Mouse (Mus musculus) B cell, adult (primary cell): ENCODE data around the gene Hspa1a. TPM values are rescaled to one million over a fixed set of nuclear protein-coding genes. Genes with fewer than 3 reads are reported as not detected.

Experiments
- total RNA-seq: library from RNA; stranded (reverse); gene quantifications from 4 replicates; pipeline ENCODE4 v1.2.4, GENCODE M21; 2023; ENCODE audit not compliant: inconsistent age

The Hspa1a gene
- 10.4 to 29.3 TPM (median 20.1 TPM) in 4 replicates for total RNA-seq

GRCm38 (mm10) chr17:34972069-34972749, at the start of gene Hspa1a, which contains the start of gene Hspa1l:
Gene Hspa1a, minus strand, starts transcription at chr17:34972156.
Gene Hspa1l, plus strand, starts transcription at chr17:34972703.

GRCm38 (mm10) chr17:35016376-35016775, 44.4 kb upstream of the Hspa1a start, which contains the start of gene Vwa7:
Gene Vwa7, plus strand, starts transcription at chr17:35016579.

DNA sequence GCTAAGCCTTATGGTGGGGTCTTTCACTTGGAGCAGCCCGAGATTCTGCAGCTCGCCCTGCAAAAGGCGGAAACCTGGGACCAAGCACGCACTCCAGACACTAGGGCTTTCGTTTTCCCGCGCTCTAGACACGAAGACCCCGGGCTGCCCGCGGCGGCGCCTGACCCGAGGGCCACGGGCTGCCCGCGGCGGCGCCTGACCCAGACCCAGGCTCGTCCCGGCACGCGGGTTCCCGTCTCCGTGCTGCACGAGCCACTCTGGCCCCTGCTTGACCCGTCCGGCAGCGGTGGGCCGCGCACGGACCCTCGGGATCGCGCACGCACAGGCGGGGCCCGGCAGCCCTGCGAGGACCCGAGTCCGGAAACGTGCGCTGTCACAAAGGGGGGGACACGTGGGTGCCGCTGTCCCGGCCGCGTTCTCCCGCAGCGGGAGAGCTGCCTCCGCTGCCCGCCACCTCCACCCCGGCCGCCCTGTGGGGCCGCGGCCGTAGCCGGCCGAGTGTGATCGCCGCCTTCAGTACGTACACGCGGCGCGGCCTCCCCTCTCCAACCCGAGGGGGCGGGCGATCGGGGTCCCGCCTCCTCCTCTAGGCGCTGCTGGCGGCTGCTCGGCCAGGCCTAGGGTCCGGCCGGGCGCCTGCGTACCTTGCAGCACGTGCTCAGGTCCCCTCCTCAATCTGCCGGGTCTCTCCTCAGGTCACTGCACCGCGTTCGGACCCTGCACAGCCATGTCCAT, 28.9 kb upstream of the Hspa1a start, which contains the start of gene Vars:
Gene Vars, plus strand, starts transcription at position 271 of the 735 bp plus-strand sequence.

GRCm38 (mm10) chr17:34981690-34982180, 9.8 kb upstream of the Hspa1a start, which contains the start of gene Lsm2:
Gene Lsm2, plus strand, starts transcription at chr17:34981862.

DNA sequence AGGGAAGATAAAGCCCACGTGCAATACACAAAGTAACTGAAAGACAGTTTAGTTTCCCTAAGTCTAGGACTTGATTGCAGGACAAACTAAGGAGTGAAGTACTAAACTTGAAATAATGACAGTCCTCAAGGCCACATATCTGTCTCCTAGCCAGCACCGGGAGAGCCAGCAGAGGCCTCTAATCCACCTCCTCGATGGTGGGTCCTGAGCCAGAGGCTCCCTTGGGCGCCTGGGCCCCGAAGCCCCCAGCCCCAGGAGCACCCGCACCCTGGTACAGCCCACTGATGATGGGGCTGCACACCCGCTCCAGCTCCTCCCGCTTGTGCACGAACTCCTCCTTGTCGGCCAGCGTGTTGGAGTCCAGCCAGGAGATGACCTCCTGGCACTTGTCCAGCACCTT, 2.1 kb downstream of the Hspa1a start, which contains the start of gene Gm20481:
Gene Gm20481, plus strand, starts transcription at position 91 of the 400 bp plus-strand sequence.

DNA sequence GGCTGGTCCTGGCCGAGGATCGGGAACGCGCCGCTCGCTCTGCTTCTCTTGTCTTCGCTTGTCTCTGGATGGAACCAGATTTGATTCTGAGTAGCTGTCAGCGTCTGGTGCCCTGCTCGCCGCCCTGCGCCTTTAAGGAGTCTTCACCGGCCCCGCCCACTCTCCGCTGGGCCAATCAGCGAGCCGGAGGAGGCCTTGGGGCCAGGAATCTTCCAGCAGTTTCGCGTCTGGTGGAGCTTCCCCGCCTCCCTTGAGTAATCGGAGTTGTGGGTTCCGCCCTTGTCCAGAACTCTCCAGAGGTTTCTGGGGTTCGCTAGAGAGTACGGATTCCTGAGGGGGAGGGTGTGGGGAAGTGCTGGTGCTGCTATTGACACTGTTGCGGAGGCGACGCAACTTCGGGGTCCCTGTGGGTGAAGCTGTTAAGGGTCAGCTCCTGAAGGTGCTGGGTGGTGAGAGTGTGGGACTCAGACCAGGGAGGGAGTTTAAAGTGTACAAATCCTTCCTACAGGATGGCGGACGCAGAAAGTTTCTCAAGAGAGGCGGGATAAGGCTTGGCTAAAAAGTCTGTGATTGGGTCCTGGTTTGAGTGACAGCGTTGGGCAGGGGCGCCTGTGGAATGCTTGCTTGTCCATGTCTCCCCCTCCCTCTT, 12.7 kb downstream of the Hspa1a start, which contains the start of gene Hspa1b:
Gene Hspa1b, minus strand, starts transcription at position 109 of the 649 bp plus-strand sequence.

DNA sequence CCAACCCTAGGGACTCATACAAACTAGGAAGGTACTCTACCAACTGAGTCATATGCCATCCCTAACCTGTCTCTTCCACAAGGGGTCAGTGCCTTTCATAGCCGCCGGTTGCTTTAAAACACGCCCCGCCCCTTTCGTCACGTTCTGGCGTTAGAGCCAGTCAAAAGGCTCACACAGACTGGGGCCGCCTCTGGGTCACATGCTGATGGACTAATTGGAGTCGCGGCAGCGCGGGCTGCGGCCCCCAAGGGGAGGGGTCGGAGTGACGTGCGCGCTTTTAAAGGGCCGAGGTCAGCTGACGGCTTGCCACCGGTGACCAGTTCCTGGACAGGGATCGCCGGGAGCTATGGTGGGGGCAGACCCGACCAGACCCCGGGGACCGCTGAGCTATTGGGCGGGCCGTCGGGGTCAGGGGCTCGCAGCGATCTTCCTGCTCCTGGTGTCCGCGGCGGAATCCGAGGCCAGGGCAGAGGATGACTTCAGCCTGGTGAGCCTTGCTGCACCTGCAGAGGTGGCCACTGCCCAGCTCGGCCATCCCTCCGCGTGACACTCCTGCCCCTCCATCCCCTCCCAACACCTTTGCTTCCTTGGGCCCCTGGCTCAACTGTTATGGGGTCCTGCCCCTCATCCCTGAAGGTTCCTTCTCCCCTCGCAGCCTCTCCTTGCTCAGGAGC, 40.8 kb downstream of the Hspa1a start, which contains the start of gene Neu1:
Gene Neu1, plus strand, starts transcription at position 193 of the 674 bp plus-strand sequence.

Other genes with a start within 250 kb of the Hspa1a start
- gene C4b, start 228.3 kb downstream of the Hspa1a start, total RNA-seq, result 1.8 to 3.2 TPM (median 2.4 TPM) in 4 replicates
- gene Cyp21a1, start 167.6 kb downstream of the Hspa1a start, total RNA-seq, result not detected in 4 replicates
- gene Stk19, start 135.2 kb downstream of the Hspa1a start, total RNA-seq, result 60.8 to 71.7 TPM (median 69.2 TPM) in 4 replicates
- gene Dxo, start 135.1 kb downstream of the Hspa1a start, total RNA-seq, result 75.3 to 85.7 TPM (median 83.7 TPM) in 4 replicates
- 102 to 123 TPM (median 110 TPM) in 4 replicates for gene Skiv2l, start 121.9 kb downstream of the Hspa1a start, total RNA-seq
- gene Nelfe, start 121.8 kb downstream of the Hspa1a start, total RNA-seq, result 33.5 to 41.3 TPM (median 38.0 TPM) in 4 replicates
- gene Cfb, start 109.6 kb downstream of the Hspa1a start, total RNA-seq, result 0.54 TPM in 1 of 4 replicates, not detected in the others
- gene Zbtb12, start 92.7 kb downstream of the Hspa1a start, total RNA-seq, result 11.1 to 11.4 TPM (median 11.2 TPM) in 4 replicates
- gene Gm20547, start 90.1 kb downstream of the Hspa1a start, total RNA-seq, result 0.27 TPM in 1 of 4 replicates, not detected in the others
- gene C2, start 73.9 kb downstream of the Hspa1a start, total RNA-seq, result 1.8 to 3.4 TPM (median 2.8 TPM) in 4 replicates
- 152 to 164 TPM (median 157 TPM) in 4 replicates for gene Ehmt2, start 73.7 kb downstream of the Hspa1a start, total RNA-seq
- gene Slc44a4, start 57.7 kb downstream of the Hspa1a start, total RNA-seq, result not detected in 4 replicates
- gene Neu1, start 40.9 kb downstream of the Hspa1a start, total RNA-seq, result 94.9 to 102 TPM (median 98.6 TPM) in 4 replicates
- gene Hspa1b, start 12.9 kb downstream of the Hspa1a start, total RNA-seq, result 17.8 to 62.2 TPM (median 28.7 TPM) in 4 replicates
- not detected in 4 replicates for gene Gm20481, start 2.2 kb downstream of the Hspa1a start, total RNA-seq
- 0.21 to 0.38 TPM in 2 of 4 replicates, not detected in the others for gene Hspa1l, start 547 bp upstream of the Hspa1a start, total RNA-seq
- 30.0 to 37.2 TPM (median 32.0 TPM) in 4 replicates for gene Lsm2, start 9.7 kb upstream of the Hspa1a start, total RNA-seq
- gene Vars, start 28.8 kb upstream of the Hspa1a start, total RNA-seq, result 269 to 300 TPM (median 290 TPM) in 4 replicates
- 0.16 to 0.54 TPM (median 0.25 TPM) in 4 replicates for gene Vwa7, start 44.4 kb upstream of the Hspa1a start, total RNA-seq
- gene Sapcd1, start 55.9 kb upstream of the Hspa1a start, total RNA-seq, result 3.4 to 6.4 TPM (median 4.6 TPM) in 4 replicates
- 6.1 to 10.5 TPM (median 9.2 TPM) in 4 replicates for gene Msh5, start 74.6 kb upstream of the Hspa1a start, total RNA-seq
- 196 to 218 TPM (median 210 TPM) in 4 replicates for gene Clic1, start 77.8 kb upstream of the Hspa1a start, total RNA-seq
- gene Ddah2, start 86.9 kb upstream of the Hspa1a start, total RNA-seq, result 2.6 to 4.8 TPM (median 4.2 TPM) in 4 replicates
- gene Ly6g6c, start 93.2 kb upstream of the Hspa1a start, total RNA-seq, result not detected in 4 replicates
- gene Mpig6b, start 94.0 kb upstream of the Hspa1a start, total RNA-seq, result 0.45 TPM in 1 of 4 replicates, not detected in the others
- not detected in 4 replicates for gene Ly6g6e, start 104.7 kb upstream of the Hspa1a start, total RNA-seq
- not detected in 4 replicates for gene Ly6g6d, start 105.9 kb upstream of the Hspa1a start, total RNA-seq
- gene Ly6g6f, start 113.5 kb upstream of the Hspa1a start, total RNA-seq, result not detected in 4 replicates
- gene Abhd16a, start 117.1 kb upstream of the Hspa1a start, total RNA-seq, result 76.3 to 80.8 TPM (median 77.2 TPM) in 4 replicates
- not detected in 4 replicates for gene Ly6g5c, start 136.1 kb upstream of the Hspa1a start, total RNA-seq
- 0.93 to 1.6 TPM (median 1.2 TPM) in 4 replicates for gene Ly6g5b, start 143.3 kb upstream of the Hspa1a start, total RNA-seq
- 24.7 to 31.8 TPM (median 30.3 TPM) in 4 replicates for gene Gpank1, start 149.3 kb upstream of the Hspa1a start, total RNA-seq
- gene Csnk2b, start 149.9 kb upstream of the Hspa1a start, total RNA-seq, result 121 to 143 TPM (median 135 TPM) in 4 replicates
- 10.6 to 19.4 TPM (median 13.7 TPM) in 4 replicates for gene D17H6S53E, start 154.2 kb upstream of the Hspa1a start, total RNA-seq
- 0.51 to 2.8 TPM (median 0.69 TPM) in 3 of 4 replicates, not detected in the other for gene Apom, start 159.9 kb upstream of the Hspa1a start, total RNA-seq
- 446 to 480 TPM (median 464 TPM) in 4 replicates for gene Bag6, start 163.0 kb upstream of the Hspa1a start, total RNA-seq
- gene Prrc2a, start 192.7 kb upstream of the Hspa1a start, total RNA-seq, result 328 to 347 TPM (median 341 TPM) in 4 replicates
- 4.4 to 9.9 TPM (median 8.0 TPM) in 4 replicates for gene Aif1, start 203.9 kb upstream of the Hspa1a start, total RNA-seq
- 38.1 to 43.3 TPM (median 40.2 TPM) in 4 replicates for gene Lst1, start 216.3 kb upstream of the Hspa1a start, total RNA-seq
- 564 to 668 TPM (median 599 TPM) in 4 replicates for gene Ltb, start 222.3 kb upstream of the Hspa1a start, total RNA-seq
- 9.9 to 12.7 TPM (median 11.2 TPM) in 4 replicates for gene Tnf, start 229.9 kb upstream of the Hspa1a start, total RNA-seq
- gene Lta, start 233.2 kb upstream of the Hspa1a start, total RNA-seq, result 31.8 to 44.1 TPM (median 36.1 TPM) in 4 replicates
- not detected in 4 replicates for gene Gm16181, start 248.7 kb upstream of the Hspa1a start, total RNA-seq